Mouse (Mus musculus) cerebellum, adult 2 months (tissue): Measurements from ENCODE around the gene Nr1h4.

Experiments used
- CTCF ChIP-seq: fragments of 200-500 bp; IDR thresholded peaks from 2 replicates; pipeline ENCODE4 v1.5.1; 2011; ENCODE audit warnings: low read depth, mild to moderate bottlenecking, control low read depth, low read length, moderate library complexity, borderline replicate concordance; ENCODE audit not compliant: insufficient read depth
- POLR2A ChIP-seq: fragments of 200-500 bp; IDR thresholded peaks from 2 replicates; pipeline ENCODE4 v1.6.1; 2011; ENCODE audit warnings: low read length, control low read depth, borderline replicate concordance; ENCODE audit not compliant: insufficient read depth

DNA sequence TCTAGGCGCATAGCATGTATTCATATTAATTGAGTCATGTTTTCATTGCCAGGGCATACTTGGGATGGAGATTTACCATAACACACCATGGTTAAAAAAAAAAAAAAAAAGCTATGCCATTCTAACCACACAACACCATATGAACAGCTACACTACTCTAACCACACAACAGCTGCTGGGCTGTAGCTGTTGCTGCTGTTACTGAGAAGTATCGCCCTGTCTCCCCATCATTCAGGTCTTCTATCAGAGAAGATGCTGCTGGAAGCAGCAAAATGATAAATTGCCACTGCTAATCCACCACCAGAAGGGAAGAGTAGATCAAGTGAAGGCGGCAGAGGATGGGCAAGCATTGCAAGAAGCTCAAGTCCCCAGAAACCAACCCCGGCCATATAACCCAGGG, 45.4 kb upstream of the Nr1h4 start:
- TF ChIP-seq CTCF (no peak), POLR2A (no peak)
